Mouse (Mus musculus) megakaryocyte, embryonic 14.5 days (primary cell): ENCODE measurements around the gene B430305J03Rik. TPM values are rescaled to one million over a fixed set of nuclear protein-coding genes. Genes with fewer than 3 reads are reported as not detected.
A peak's percentile ranks its signal among the peaks of the same experiment; 100 is the strongest.

Experiments used
- H3K27me3 ChIP-seq: replicated peaks from 2 replicates; pipeline ENCODE3; 2012; ENCODE audit warnings: inconsistent platforms
- H3K36me3 ChIP-seq: replicated peaks from 2 replicates; pipeline ENCODE3; 2012; ENCODE audit warnings: low read length, inconsistent platforms, mixed read lengths
- H3K4me1 ChIP-seq: 2 replicates; pipeline ENCODE4 v1.6.1; 2012; ENCODE audit warnings: inconsistent platforms
- H3K4me3 ChIP-seq: replicated peaks from 2 replicates; pipeline ENCODE3; 2012; ENCODE audit warnings: moderate library complexity, mild to moderate bottlenecking, inconsistent platforms
- H3K9me3 ChIP-seq: 2 replicates; pipeline ENCODE4 v1.6.1; 2012; ENCODE audit warnings: inconsistent platforms
- FLI1 ChIP-seq: IDR thresholded peaks from 2 replicates; pipeline ENCODE4 v1.6.1; 2012; ENCODE audit warnings: low read length, inconsistent platforms, mixed read lengths
- GATA1 ChIP-seq: IDR thresholded peaks from 3 replicates; pipeline ENCODE4 v1.6.1; 2012; ENCODE audit warnings: mixed read lengths, low read length, inconsistent platforms, borderline replicate concordance
- polyA plus RNA-seq: library from polyadenylated mRNA; stranded (reverse); fragments of >175 nt; gene quantifications from 2 replicates; pipeline ENCODE4 v1.2.3, GENCODE M21; 2012; ENCODE audit warnings: low replicate concordance; ENCODE audit not compliant: insufficient read depth

B430305J03Rik gene
- polyA plus RNA-seq = 0.17 and 0.74 TPM in 2 replicates

DNA sequence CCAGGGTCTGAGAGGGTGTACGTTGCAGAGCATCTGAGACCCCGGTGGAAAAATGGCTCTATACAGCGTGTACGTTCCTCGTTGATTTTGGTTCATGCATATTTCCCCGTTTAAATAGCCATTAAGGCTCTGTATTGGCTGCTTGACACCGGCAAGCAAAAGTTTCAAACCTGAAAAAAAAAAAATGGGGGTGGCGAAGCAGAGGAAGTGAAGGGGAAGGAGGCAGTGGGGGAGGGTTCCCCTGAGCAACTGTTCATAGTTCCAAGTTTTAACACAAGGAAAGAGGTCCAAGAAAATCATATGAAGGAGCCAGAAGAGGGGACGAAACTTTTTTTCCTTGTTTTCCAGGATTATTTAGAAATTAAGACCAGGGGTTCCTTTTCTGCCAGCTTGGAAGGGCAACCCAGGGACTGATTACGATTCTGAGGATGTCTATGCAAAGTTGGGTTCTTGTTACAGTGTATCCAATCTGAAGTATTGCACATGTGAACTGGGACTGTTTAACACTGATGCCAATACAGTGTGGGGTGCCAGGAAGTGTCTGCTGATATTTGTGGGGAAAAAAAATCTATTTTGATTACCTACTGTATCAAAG, at the start of gene B430305J03Rik:
Gene B430305J03Rik (minus strand): TSS at position 173 of the 595 bp plus-strand sequence.
- peaks cover 36% of the 10 kb centered on the region for H3K36me3 ChIP-seq
- no peaks in the 10 kb centered on the region for H3K27me3 ChIP-seq
- peaks cover 49% of the 10 kb centered on the region for H3K4me1 ChIP-seq
- H3K9me3 ChIP-seq = no peaks in the 10 kb centered on the region
- peak within 1 kb of the TSS; percentile 93 for H3K4me3 ChIP-seq
- TF ChIP-seq FLI1 (no peak), GATA1 (no peak)

DNA sequence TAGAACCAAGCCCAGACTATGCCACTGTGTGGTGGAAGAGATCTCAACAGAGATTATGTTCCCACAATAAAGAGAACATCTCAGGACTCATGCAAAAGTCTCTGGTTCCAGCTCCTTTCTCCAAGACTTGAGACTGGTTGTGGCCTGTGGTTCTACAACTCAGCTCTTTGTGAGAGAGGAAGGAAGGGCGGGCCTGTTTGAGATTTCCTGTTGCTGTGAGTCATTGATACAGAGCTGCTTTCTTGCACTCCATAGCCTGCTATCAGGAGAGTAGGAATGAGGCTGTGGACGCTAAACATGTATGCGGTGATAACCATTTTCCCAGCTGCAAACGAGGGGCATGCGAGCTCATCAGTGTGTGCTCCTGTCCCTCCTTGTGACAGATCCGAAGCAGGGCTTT, 43.9 kb upstream of the B430305J03Rik start:
- Histone ChIP-seq H3K4me3 (peak overlapping the region; percentile 90), H3K9me3 (no peaks in the 10 kb centered on the region), H3K27me3 (no peaks in the 10 kb centered on the region), H3K4me1 (peaks cover 89% of the 10 kb centered on the region), H3K36me3 (peaks cover 3% of the 10 kb centered on the region)
- TF ChIP-seq GATA1 (peak; percentile 63; the same call in 1 of the 3 replicates), FLI1 (peak; percentile 61; the same call in 1 of the 2 replicates)

DNA sequence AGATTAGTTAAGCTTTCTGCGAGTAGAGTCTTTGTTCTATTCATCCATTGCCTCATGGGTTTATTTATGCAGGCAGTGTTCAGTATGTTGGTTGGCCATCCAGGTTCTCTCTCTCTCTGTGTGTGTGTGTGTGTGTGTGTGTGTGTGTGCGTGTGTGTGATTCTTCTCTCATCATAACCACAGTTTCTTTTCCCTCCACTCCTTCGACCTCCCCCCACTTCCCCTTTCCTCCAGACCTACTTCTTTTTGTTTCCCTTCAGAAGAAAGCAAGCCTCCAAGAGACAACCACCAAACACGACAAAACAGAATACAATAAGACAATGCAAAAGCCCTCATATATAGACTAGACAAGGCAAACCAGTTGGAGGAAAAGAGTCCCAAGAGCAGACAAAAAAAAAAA, 41.2 kb upstream of the B430305J03Rik start:
- peaks cover 3% of the 10 kb centered on the region for H3K36me3 ChIP-seq
- no peak for TF ChIP-seq GATA1
- no peak for TF ChIP-seq FLI1
- H3K4me1 ChIP-seq = peaks cover 84% of the 10 kb centered on the region
- H3K4me3 ChIP-seq = no peak overlapping the region
- no peaks in the 10 kb centered on the region for H3K9me3 ChIP-seq
- H3K27me3 ChIP-seq = no peaks in the 10 kb centered on the region

DNA sequence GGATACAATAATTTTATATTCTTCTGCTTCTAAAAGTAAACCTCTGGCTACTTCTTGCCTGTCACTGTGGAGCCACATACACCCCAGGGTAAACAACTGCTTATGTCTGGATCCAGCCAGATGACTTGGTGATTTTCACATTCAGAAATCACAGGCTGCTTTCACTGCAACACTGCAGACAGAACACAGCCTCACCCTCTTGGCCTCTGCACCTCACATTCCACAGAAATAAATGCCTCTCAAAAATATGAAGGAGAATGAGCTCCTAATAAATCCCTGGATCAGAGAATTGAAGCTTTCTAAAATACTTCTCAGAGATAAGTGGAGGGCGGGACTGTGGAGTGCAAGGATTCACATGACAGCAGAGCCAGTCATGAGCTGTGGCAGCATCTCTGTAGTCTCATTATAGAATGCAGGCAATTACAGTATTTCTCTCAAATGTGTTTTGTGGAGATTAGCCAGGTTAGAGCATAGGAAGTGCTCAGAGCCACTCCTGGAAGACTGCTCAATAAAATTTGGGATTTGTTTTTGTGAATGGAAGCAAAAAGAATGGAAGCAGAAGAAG, 35.2 kb upstream of the B430305J03Rik start:
- Histone ChIP-seq H3K27me3 (no peaks in the 10 kb centered on the region), H3K9me3 (no peaks in the 10 kb centered on the region), H3K4me1 (peaks cover 54% of the 10 kb centered on the region), H3K36me3 (no peaks in the 10 kb centered on the region), H3K4me3 (no peak overlapping the region)
- TF ChIP-seq GATA1 = no peak
- TF ChIP-seq FLI1 = no peak

DNA sequence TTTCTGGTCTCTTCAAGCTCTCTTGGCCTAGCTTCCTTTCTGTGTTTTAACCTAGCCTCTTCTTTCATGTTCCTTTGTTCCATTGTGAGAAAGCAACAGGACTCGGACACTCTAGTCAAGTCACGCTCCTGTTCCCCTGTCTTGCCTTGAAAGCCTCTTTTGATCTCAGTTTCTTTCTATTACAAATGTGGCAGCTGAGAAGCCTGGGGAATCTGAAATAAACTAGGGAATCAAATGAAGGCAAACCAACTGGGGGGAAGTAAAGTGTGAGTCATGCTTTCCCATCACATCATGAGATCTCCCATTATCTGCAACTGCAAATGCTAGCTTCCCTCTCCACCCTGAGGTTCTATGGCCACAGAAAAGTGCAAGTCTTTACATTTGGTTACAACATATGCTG, 31.0 kb upstream of the B430305J03Rik start:
- Histone ChIP-seq H3K4me3 (no peak overlapping the region), H3K9me3 (no peaks in the 10 kb centered on the region), H3K27me3 (no peaks in the 10 kb centered on the region), H3K36me3 (no peaks in the 10 kb centered on the region), H3K4me1 (peaks cover 50% of the 10 kb centered on the region)
- no peak for TF ChIP-seq GATA1
- TF ChIP-seq FLI1 = no peak

DNA sequence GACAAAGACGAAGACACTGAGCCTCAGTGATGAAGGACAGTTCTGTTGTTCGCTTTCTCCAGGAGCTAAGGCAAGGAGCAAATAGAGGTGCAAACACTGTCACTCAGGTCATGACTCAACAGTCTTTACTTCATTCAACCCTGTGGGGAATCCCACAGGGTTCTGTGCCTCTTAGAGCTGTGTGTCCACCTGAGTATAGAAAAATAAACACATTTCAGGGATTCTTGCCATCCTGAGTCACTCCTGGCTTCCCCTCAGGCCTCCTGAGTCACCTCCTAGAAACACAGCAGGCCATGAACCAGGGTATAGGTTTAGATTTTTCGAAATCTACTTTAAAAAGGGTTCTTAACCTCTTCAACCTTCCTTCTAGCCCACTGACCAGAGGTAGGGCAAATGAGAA, 29.6 kb upstream of the B430305J03Rik start:
- no peaks in the 10 kb centered on the region for H3K36me3 ChIP-seq
- H3K27me3 ChIP-seq = no peaks in the 10 kb centered on the region
- H3K4me1 ChIP-seq = peaks cover 57% of the 10 kb centered on the region
- H3K4me3 ChIP-seq = no peak overlapping the region
- no peak for TF ChIP-seq FLI1
- TF ChIP-seq GATA1 = no peak
- H3K9me3 ChIP-seq = no peaks in the 10 kb centered on the region

DNA sequence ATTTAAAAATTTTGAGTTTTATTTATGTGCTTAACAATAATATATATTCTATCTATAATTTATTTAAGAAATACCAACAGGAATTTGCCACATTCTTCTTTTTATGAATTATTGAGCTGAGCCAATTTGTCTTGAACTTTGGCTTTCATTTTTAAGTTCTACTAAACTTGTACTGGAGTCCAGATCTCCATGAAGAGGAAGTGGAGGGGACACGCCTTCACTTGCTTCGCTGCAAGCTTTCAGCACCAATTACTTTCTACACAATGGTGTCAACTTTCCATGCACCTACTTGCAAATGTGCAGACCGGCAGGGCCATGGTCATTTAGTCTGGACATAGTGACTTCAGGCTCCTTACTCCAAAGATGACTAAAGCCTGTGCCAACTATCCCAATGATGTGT, 27.8 kb upstream of the B430305J03Rik start:
- Histone ChIP-seq H3K9me3 (no peaks in the 10 kb centered on the region), H3K27me3 (no peaks in the 10 kb centered on the region), H3K36me3 (no peaks in the 10 kb centered on the region), H3K4me3 (peak overlapping the region; percentile 28), H3K4me1 (peaks cover 65% of the 10 kb centered on the region)
- TF ChIP-seq FLI1 (no peak), GATA1 (no peak)

DNA sequence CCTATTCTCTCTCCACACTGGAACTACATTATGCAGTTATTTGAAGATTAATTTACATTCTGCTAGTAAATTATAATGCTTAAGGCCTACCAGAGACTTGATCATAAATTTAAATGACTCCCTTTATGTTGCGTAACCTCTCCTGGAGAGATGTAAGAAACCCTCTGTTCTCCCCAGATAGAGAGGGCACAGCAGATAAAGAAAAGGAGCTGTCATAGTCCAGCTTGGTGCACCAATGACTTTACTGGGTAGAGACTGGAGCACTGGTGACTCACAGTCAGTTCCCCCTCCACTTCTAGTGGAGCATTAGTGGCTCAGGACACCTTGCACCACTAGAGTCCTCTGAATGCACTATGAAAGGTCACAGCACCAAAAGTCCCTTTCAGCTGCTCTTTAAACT, 27.1 kb upstream of the B430305J03Rik start:
- no peak for TF ChIP-seq FLI1
- TF ChIP-seq GATA1 = no peak
- H3K4me3 ChIP-seq = peak overlapping the region; percentile 50
- no peaks in the 10 kb centered on the region for H3K9me3 ChIP-seq
- peaks cover 65% of the 10 kb centered on the region for H3K4me1 ChIP-seq
- no peaks in the 10 kb centered on the region for H3K27me3 ChIP-seq
- no peaks in the 10 kb centered on the region for H3K36me3 ChIP-seq

DNA sequence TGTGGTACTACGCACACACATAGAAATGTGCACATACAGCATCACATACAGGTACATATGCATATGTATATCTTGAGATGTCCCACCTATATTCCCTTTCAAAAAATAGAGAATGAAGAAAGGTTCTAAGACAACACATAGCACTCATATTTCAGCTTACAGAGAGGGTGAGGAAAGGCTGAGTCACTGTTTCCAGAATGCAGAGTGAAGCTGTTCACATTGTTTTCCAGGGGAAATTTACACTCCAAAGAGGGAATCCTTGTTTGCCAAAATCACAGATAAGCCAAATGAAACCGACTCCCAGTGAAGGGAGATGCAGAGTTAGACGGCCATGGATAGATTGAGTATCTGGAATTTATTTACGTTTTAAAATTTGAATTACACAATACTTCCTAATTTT, 25.8 kb upstream of the B430305J03Rik start:
- Histone ChIP-seq H3K36me3 (no peaks in the 10 kb centered on the region), H3K9me3 (no peaks in the 10 kb centered on the region), H3K4me1 (peaks cover 63% of the 10 kb centered on the region), H3K4me3 (no peak overlapping the region), H3K27me3 (no peaks in the 10 kb centered on the region)
- TF ChIP-seq GATA1 (no peak), FLI1 (no peak)

DNA sequence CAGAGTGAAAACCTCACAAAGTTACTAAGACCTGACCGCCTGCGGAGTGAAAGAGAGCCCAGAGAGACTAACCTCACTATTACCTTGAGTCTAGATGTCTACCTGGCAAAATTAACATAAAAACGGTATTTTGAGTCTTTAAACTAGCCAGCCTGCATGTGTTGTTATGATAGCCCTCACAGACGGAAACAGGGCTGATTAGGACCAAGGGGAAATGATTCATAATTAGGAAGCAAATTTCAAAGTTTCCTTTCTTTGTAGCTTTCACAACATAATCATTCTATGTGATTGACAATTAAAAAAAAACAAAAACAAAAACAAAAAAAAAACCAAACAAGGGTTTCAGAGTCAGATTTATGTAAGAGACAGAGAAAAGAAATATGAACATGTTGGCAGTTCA, 20.6 kb upstream of the B430305J03Rik start:
- no peaks in the 10 kb centered on the region for H3K36me3 ChIP-seq
- H3K27me3 ChIP-seq = no peaks in the 10 kb centered on the region
- H3K4me1 ChIP-seq = peaks cover 37% of the 10 kb centered on the region
- no peaks in the 10 kb centered on the region for H3K9me3 ChIP-seq
- TF ChIP-seq GATA1 (no peak), FLI1 (no peak)
- H3K4me3 ChIP-seq = no peak overlapping the region

DNA sequence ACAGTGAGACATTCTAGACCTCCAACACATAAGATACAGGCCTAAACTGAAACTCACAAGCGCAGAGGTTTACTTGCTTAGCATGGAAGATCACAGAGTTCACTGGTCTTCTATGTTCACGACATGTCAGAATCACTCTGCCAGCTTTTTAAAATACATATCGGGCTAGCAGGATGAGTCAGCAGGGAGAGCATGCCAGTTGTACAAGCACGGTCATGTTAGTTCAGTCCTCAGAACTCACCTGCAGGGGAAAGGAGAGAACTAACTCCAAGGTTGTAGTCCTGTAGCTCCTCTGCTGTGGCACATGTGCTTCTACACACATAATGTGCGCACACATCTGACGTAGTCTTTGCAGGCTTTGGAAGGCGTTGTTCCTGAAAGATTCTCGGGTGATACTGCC, 10.2 kb upstream of the B430305J03Rik start:
- Histone ChIP-seq H3K36me3 (peaks cover 13% of the 10 kb centered on the region), H3K4me1 (peaks cover 22% of the 10 kb centered on the region), H3K9me3 (no peaks in the 10 kb centered on the region), H3K4me3 (no peak overlapping the region), H3K27me3 (no peaks in the 10 kb centered on the region)
- TF ChIP-seq FLI1 = no peak
- TF ChIP-seq GATA1 = no peak
